Mouse (Mus musculus): ENCODE measurements around the gene Glis1. TPM values are rescaled to one million over a fixed set of nuclear protein-coding genes. Genes with fewer than 3 reads are reported as not detected.
A peak's percentile ranks its signal among the peaks of the same experiment; 100 is the strongest.

The Glis1 gene
- polyA plus RNA-seq, 1 experiment from 2014 or later, result 0.18 TPM

GRCm38 (mm10) chr4:107443621-107444020, 9.2 kb downstream of the Glis1 start:
- Histone ChIP-seq H3K27ac (ENCODE audit: low read depth) (no peak overlapping the region), H3K9ac (replicated peaks) (no peak overlapping the region), H3K4me2 (ENCODE audit: low read depth, low read length) (no peak overlapping the region), H3K4me1 (ENCODE audit: insufficient read depth) (no peaks in the 10 kb centered on the region; the same call in 1 of the 2 replicates), H3K4me3 (ENCODE audit: low read depth, low read length) (no peak overlapping the region), H3K36me3 (replicated peaks; ENCODE audit: insufficient read depth, low read length) (no peaks in the 10 kb centered on the region), H3K27me3 (ENCODE audit: insufficient read depth, low read length) (peaks cover 15% of the 10 kb centered on the region; the same call in 1 of the 2 replicates), H3K9me3 (ENCODE audit: low read length) (no peaks in the 10 kb centered on the region)
- WGBS (ENCODE audit: insufficient replicate concordance), result 76% methylated on average over 11 of the region's 11 CpGs
- TF ChIP-seq EP300 (IDR thresholded peaks at IDR 0.05; ENCODE audit: low read depth) (no peak), CTCF (IDR thresholded peaks at IDR 0.05; ENCODE audit: low read depth) (no peak)
- ATAC-seq (no peak), DNase-seq (no peak)

- WGBS (ENCODE audit: insufficient replicate concordance), result 79% methylated on average over 6 of the region's 6 CpGs
- H3K9ac ChIP-seq (replicated peaks), result no peak overlapping the region
- no peaks in the 10 kb centered on the region for H3K27me3 ChIP-seq (ENCODE audit: insufficient read depth, low read length)
- H3K27ac ChIP-seq (ENCODE audit: low read depth), result no peak overlapping the region
- DNase-seq (no peak), ATAC-seq (no peak)
- no peaks in the 10 kb centered on the region for H3K4me1 ChIP-seq (ENCODE audit: insufficient read depth)
- H3K9me3 ChIP-seq (ENCODE audit: low read length), result no peaks in the 10 kb centered on the region
- no peaks in the 10 kb centered on the region for H3K36me3 ChIP-seq (replicated peaks; ENCODE audit: insufficient read depth, low read length)
- no peak for TF ChIP-seq EP300 (IDR thresholded peaks at IDR 0.05; ENCODE audit: low read depth)
- TF ChIP-seq CTCF (IDR thresholded peaks at IDR 0.05; ENCODE audit: low read depth), result peak; percentile 38
- H3K4me2 ChIP-seq (ENCODE audit: low read depth, low read length), result no peak overlapping the region
- H3K4me3 ChIP-seq (ENCODE audit: low read depth, low read length), result no peak overlapping the region
These were observed 14.1 kb downstream of the Glis1 start for GRCm38 (mm10) chr4:107448481-107448880.

- Histone ChIP-seq H3K27ac (ENCODE audit: low read depth) (no peak overlapping the region), H3K4me3 (ENCODE audit: low read depth, low read length) (no peak overlapping the region), H3K9me3 (ENCODE audit: low read length) (no peaks in the 10 kb centered on the region), H3K9ac (replicated peaks) (no peak overlapping the region), H3K27me3 (ENCODE audit: insufficient read depth, low read length) (no peaks in the 10 kb centered on the region), H3K4me1 (ENCODE audit: insufficient read depth) (no peaks in the 10 kb centered on the region), H3K36me3 (replicated peaks; ENCODE audit: insufficient read depth, low read length) (no peaks in the 10 kb centered on the region), H3K4me2 (ENCODE audit: low read depth, low read length) (no peak overlapping the region)
- WGBS (ENCODE audit: insufficient replicate concordance), result 83% methylated on average over 13 of the region's 13 CpGs
- no peak for ATAC-seq
- TF ChIP-seq CTCF (IDR thresholded peaks at IDR 0.05; ENCODE audit: low read depth), result no peak
- TF ChIP-seq EP300 (IDR thresholded peaks at IDR 0.05; ENCODE audit: low read depth), result no peak
- DNase-seq, result no peak
These were observed 15.1 kb downstream of the Glis1 start for GRCm38 (mm10) chr4:107449519-107449918.

- no peaks in the 10 kb centered on the region for H3K4me1 ChIP-seq (ENCODE audit: insufficient read depth)
These were observed 18.1 kb downstream of the Glis1 start for GRCm38 (mm10) chr4:107452266-107453015.

GRCm38 (mm10) chr4:107453141-107453984, 19.0 kb downstream of the Glis1 start:
- Histone ChIP-seq H3K27ac (ENCODE audit: low read depth) (no peak overlapping the region), H3K9me3 (ENCODE audit: low read length) (no peaks in the 10 kb centered on the region), H3K4me2 (ENCODE audit: low read depth, low read length) (no peak overlapping the region), H3K27me3 (ENCODE audit: insufficient read depth, low read length) (no peaks in the 10 kb centered on the region), H3K9ac (replicated peaks) (no peak overlapping the region), H3K4me1 (ENCODE audit: insufficient read depth) (peaks cover 6% of the 10 kb centered on the region), H3K4me3 (ENCODE audit: low read depth, low read length) (no peak overlapping the region), H3K36me3 (replicated peaks; ENCODE audit: insufficient read depth, low read length) (no peaks in the 10 kb centered on the region)
- ATAC-seq (peak; percentile 53), DNase-seq (peak; percentile 88)
- TF ChIP-seq CTCF (IDR thresholded peaks at IDR 0.05; ENCODE audit: low read depth) (peak; percentile 93), EP300 (IDR thresholded peaks at IDR 0.05; ENCODE audit: low read depth) (no peak)
- WGBS (ENCODE audit: insufficient replicate concordance), result 62% methylated on average over 16 of the region's 16 CpGs

More at GRCm38 (mm10) chr4:107452266-107453015, 18.1 kb downstream of the Glis1 start:
- ATAC-seq (no peak), DNase-seq (no peak)
- no peaks in the 10 kb centered on the region for H3K36me3 ChIP-seq (replicated peaks; ENCODE audit: insufficient read depth, low read length)
- no peak for TF ChIP-seq CTCF (IDR thresholded peaks at IDR 0.05; ENCODE audit: low read depth)
- TF ChIP-seq EP300 (IDR thresholded peaks at IDR 0.05; ENCODE audit: low read depth), result no peak
- no peaks in the 10 kb centered on the region for H3K27me3 ChIP-seq (ENCODE audit: insufficient read depth, low read length)
- H3K9me3 ChIP-seq (ENCODE audit: low read length), result no peaks in the 10 kb centered on the region
- WGBS (ENCODE audit: insufficient replicate concordance), result 77% methylated on average over 18 of the region's 18 CpGs
- no peak overlapping the region for H3K4me2 ChIP-seq (ENCODE audit: low read depth, low read length)
- H3K9ac ChIP-seq (replicated peaks), result no peak overlapping the region
- H3K27ac ChIP-seq (ENCODE audit: low read depth), result no peak overlapping the region
- no peak overlapping the region for H3K4me3 ChIP-seq (ENCODE audit: low read depth, low read length)

GRCm38 (mm10) chr4:107457602-107458001, 23.2 kb downstream of the Glis1 start:
- no peaks in the 10 kb centered on the region for H3K27me3 ChIP-seq (ENCODE audit: insufficient read depth, low read length)
- peaks cover 6% of the 10 kb centered on the region for H3K4me1 ChIP-seq (ENCODE audit: insufficient read depth)
- no peaks in the 10 kb centered on the region for H3K36me3 ChIP-seq (replicated peaks; ENCODE audit: insufficient read depth, low read length)
- no peak overlapping the region for H3K27ac ChIP-seq (ENCODE audit: low read depth)
- H3K9me3 ChIP-seq (ENCODE audit: low read length), result no peaks in the 10 kb centered on the region
- TF ChIP-seq EP300 (IDR thresholded peaks at IDR 0.05; ENCODE audit: low read depth) (no peak), CTCF (IDR thresholded peaks at IDR 0.05; ENCODE audit: low read depth) (no peak)
- no peak overlapping the region for H3K4me3 ChIP-seq (ENCODE audit: low read depth, low read length)
- WGBS (ENCODE audit: insufficient replicate concordance), result 42% methylated on average over 12 of the region's 12 CpGs
- peak overlapping the region; percentile 23; the same call in 1 of the 2 replicates for H3K9ac ChIP-seq (replicated peaks)
- DNase-seq, result peak; percentile 31
- H3K4me2 ChIP-seq (ENCODE audit: low read depth, low read length), result peak overlapping the region; percentile 35; the same call in 1 of the 2 replicates
- no peak for ATAC-seq
